Mouse (Mus musculus) bone marrow macrophage, adult 2 months (primary cell): ENCODE measurements around the gene Slc1a2.

Experiments used
- CTCF ChIP-seq: IDR thresholded peaks from 2 replicates; pipeline ENCODE4 v1.5.1; 2012; ENCODE audit warnings: low read depth, mild to moderate bottlenecking, low read length, moderate library complexity
- POLR2A ChIP-seq: IDR thresholded peaks from 2 replicates; pipeline ENCODE4 v1.6.1; 2012; ENCODE audit warnings: mild to moderate bottlenecking, low read depth, low read length, borderline replicate concordance

- TF ChIP-seq CTCF (no peak), POLR2A (no peak)
These were observed 86.9 kb downstream of the Slc1a2 start for GRCm38 (mm10) chr2:102745259-102745906.
